Mouse (Mus musculus) MEL (cell line): ENCODE measurements around the gene Mcu. TPM values are rescaled to one million over a fixed set of nuclear protein-coding genes. Genes with fewer than 3 reads are reported as not detected.

ENCODE experiments used
- DNase-seq: peaks from one replicate; pipeline ENCODE4 v3.0.0; 2011; ENCODE audit warnings: low read depth, low spot score
- H3K27ac ChIP-seq: 2 replicates; pipeline ENCODE4 v1.5.1; 2012; ENCODE audit warnings: low read depth, mild to moderate bottlenecking, control low read depth, low read length, moderate library complexity; ENCODE audit not compliant: control insufficient read depth
- H3K27me3 ChIP-seq, 2 experiments: fragments of 150-350 bp in 1 of 2; sonication (generic) in 1 of 2; 2 replicates each; pipeline ENCODE4 v1.6.1; 2012; ENCODE audit warnings: low read length in 2 of 2, mild to moderate bottlenecking in 2 of 2, improper control_type of control experiment in 1 of 2, moderate library complexity in 1 of 2; ENCODE audit not compliant: insufficient read depth in 2 of 2, control insufficient read depth in 1 of 2
- H3K36me3 ChIP-seq, 2 experiments: 2 replicates each; pipeline ENCODE4 v1.6.1; 2012 to 2014; ENCODE audit warnings: low read length in 2 of 2, improper control_type of control experiment in 1 of 2, inconsistent platforms in 1 of 2, mild to moderate bottlenecking in 1 of 2; ENCODE audit not compliant: insufficient read depth in 2 of 2, control insufficient read depth in 1 of 2
- H3K4me1 ChIP-seq, 2 experiments: fragments of 150-350 bp in 1 of 2; sonication (generic) in 1 of 2; 2 replicates each; pipeline ENCODE4 v1.6.1; 2012; ENCODE audit warnings: low read length in 2 of 2, improper control_type of control experiment in 1 of 2, mild to moderate bottlenecking in 1 of 2; ENCODE audit not compliant: insufficient read depth in 2 of 2, control insufficient read depth in 1 of 2
- H3K4me3 ChIP-seq, 2 experiments: fragments of 150-350 bp in 1 of 2; sonication (generic) in 1 of 2; 2 replicates each; pipeline ENCODE4 v1.5.1; 2012; ENCODE audit warnings: low read depth in 2 of 2, low read length in 2 of 2, mild to moderate bottlenecking in 2 of 2, moderate library complexity in 2 of 2, control low read depth in 1 of 2, improper control_type of control experiment in 1 of 2; ENCODE audit not compliant: control insufficient read depth in 1 of 2, insufficient read depth in 1 of 2
- H3K79me2 ChIP-seq: 2 replicates; pipeline ENCODE4 v1.6.1; 2012; ENCODE audit warnings: mild to moderate bottlenecking, low read length, moderate library complexity; ENCODE audit not compliant: control insufficient read depth, poor library complexity, insufficient read depth
- H3K9ac ChIP-seq: 2 replicates; pipeline ENCODE4 v1.6.1; 2012; ENCODE audit warnings: low read depth, mild to moderate bottlenecking, control low read depth, low read length, moderate library complexity; ENCODE audit not compliant: control insufficient read depth, poor library complexity, severe bottlenecking
- H3K9me3 ChIP-seq: fragments of 150-350 bp; sonication (generic); replicated peaks from 2 replicates; pipeline ENCODE4 v1.6.1; 2012; ENCODE audit warnings: mild to moderate bottlenecking, low read length, improper control_type of control experiment, moderate library complexity; ENCODE audit not compliant: insufficient read depth
- BHLHE40 ChIP-seq: IDR thresholded peaks from 2 replicates; pipeline ENCODE4 v1.6.1; 2012; ENCODE audit warnings: low read depth, mild to moderate bottlenecking, inconsistent platforms, low read length, improper control_type of control experiment, borderline replicate concordance
- CTCF ChIP-seq, 3 experiments: IDR thresholded peaks in 2 of 3; conservative IDR thresholded peaks in 1 of 3; 2 replicates each; pipeline ENCODE4 v1.5.1; 2011 to 2012; ENCODE audit warnings: low read length in 3 of 3, low read depth in 2 of 3, mild to moderate bottlenecking in 2 of 3, improper control_type of control experiment in 1 of 3, inconsistent platforms in 1 of 3, mixed read lengths in 1 of 3, moderate library complexity in 1 of 3; ENCODE audit not compliant: control insufficient read depth in 1 of 3, insufficient read depth in 1 of 3, poor library complexity in 1 of 3, severe bottlenecking in 1 of 3
- E2F4 ChIP-seq: IDR thresholded peaks from 2 replicates; pipeline ENCODE4 v1.6.1; 2011; ENCODE audit warnings: low read depth, low read length, improper control_type of control experiment, borderline replicate concordance
- ELF1 ChIP-seq: IDR thresholded peaks from 2 replicates; pipeline ENCODE4 v1.6.1; 2014; ENCODE audit warnings: low read depth, mild to moderate bottlenecking, inconsistent platforms, low read length, improper control_type of control experiment, moderate library complexity
- EP300 ChIP-seq, 2 experiments: IDR thresholded peaks; 2 replicates each; pipeline ENCODE4 v1.6.1; 2011; ENCODE audit warnings: improper control_type of control experiment in 2 of 2, low read length in 2 of 2, low read depth in 1 of 2, mild to moderate bottlenecking in 1 of 2
- GABPA ChIP-seq: IDR thresholded peaks from 2 replicates; pipeline ENCODE4 v1.6.1; 2012; ENCODE audit warnings: low read depth, mild to moderate bottlenecking, inconsistent platforms, low read length, improper control_type of control experiment, moderate library complexity
- GATA1 ChIP-seq: IDR thresholded peaks from 2 replicates; pipeline ENCODE4 v1.6.1; 2011; ENCODE audit warnings: low read depth, low read length, improper control_type of control experiment
- MEF2A ChIP-seq: IDR thresholded peaks from 2 replicates; pipeline ENCODE4 v1.6.1; 2014; ENCODE audit warnings: low read depth, mild to moderate bottlenecking, inconsistent platforms, low read length, improper control_type of control experiment; ENCODE audit not compliant: poor library complexity, insufficient replicate concordance, severe bottlenecking; ENCODE audit errors: extremely low read depth
- MXI1 ChIP-seq: IDR thresholded peaks from 2 replicates; pipeline ENCODE4 v1.6.1; 2011; ENCODE audit warnings: mild to moderate bottlenecking, low read depth, low read length, improper control_type of control experiment
- MYB ChIP-seq: IDR thresholded peaks from 2 replicates; pipeline ENCODE4 v1.6.1; 2011; ENCODE audit warnings: mild to moderate bottlenecking, low read depth, low read length, improper control_type of control experiment
- NELFE ChIP-seq: IDR thresholded peaks from 2 replicates; pipeline ENCODE4 v1.6.1; 2011; ENCODE audit warnings: low read depth, low read length, improper control_type of control experiment
- POLR2AphosphoS5 ChIP-seq: IDR thresholded peaks from 2 replicates; pipeline ENCODE4 v1.6.1; 2012; ENCODE audit warnings: low read depth, borderline replicate concordance, mild to moderate bottlenecking, inconsistent platforms, low read length, moderate library complexity, mixed read lengths
- RAD21 ChIP-seq: IDR thresholded peaks from 2 replicates; pipeline ENCODE4 v1.6.1; 2011; ENCODE audit warnings: mild to moderate bottlenecking, low read depth, low read length, improper control_type of control experiment
- RCOR1 ChIP-seq: IDR thresholded peaks from 2 replicates; pipeline ENCODE4 v1.6.1; 2012; ENCODE audit warnings: low read depth, mild to moderate bottlenecking, inconsistent platforms, low read length, improper control_type of control experiment
- SMC3 ChIP-seq: IDR thresholded peaks from 2 replicates; pipeline ENCODE4 v1.6.1; 2011; ENCODE audit warnings: low read depth, low read length, improper control_type of control experiment
- TAL1 ChIP-seq: IDR thresholded peaks from 2 replicates; pipeline ENCODE4 v1.6.1; 2012; ENCODE audit warnings: mild to moderate bottlenecking, inconsistent platforms, low read length, moderate library complexity, mixed read lengths
- TBP ChIP-seq: IDR thresholded peaks from 2 replicates; pipeline ENCODE4 v1.8.0; 2011; ENCODE audit warnings: low read depth, low read length, improper control_type of control experiment
- USF2 ChIP-seq, 2 experiments: IDR thresholded peaks; 2 replicates each; pipeline ENCODE4 v1.6.1; 2011 to 2012; ENCODE audit warnings: improper control_type of control experiment in 2 of 2, low read length in 2 of 2, borderline replicate concordance in 1 of 2, inconsistent platforms in 1 of 2, low read depth in 1 of 2, mild to moderate bottlenecking in 1 of 2; ENCODE audit not compliant: insufficient read depth in 1 of 2
- ZKSCAN1 ChIP-seq: IDR thresholded peaks from 2 replicates; pipeline ENCODE4 v1.6.1; 2012; ENCODE audit warnings: low read depth, mild to moderate bottlenecking, inconsistent platforms, low read length, improper control_type of control experiment, moderate library complexity
- ZNF384 ChIP-seq: IDR thresholded peaks from 2 replicates; pipeline ENCODE4 v1.6.1; 2012; ENCODE audit warnings: low read depth, mild to moderate bottlenecking, inconsistent platforms, low read length, improper control_type of control experiment
- polyA plus RNA-seq, 2 experiments: library from polyadenylated mRNA; stranded (reverse) in 1 of 2; unstranded in 1 of 2; fragments of >175 nt in 1 of 2; fragments of >200 nt in 1 of 2; gene quantifications; 2 replicates each; pipeline versions ENCODE4 v1.2.1 to v1.2.4; 2012; ENCODE audit warnings: low replicate concordance in 2 of 2, low read depth in 1 of 2; ENCODE audit not compliant: insufficient read length in 2 of 2, insufficient read depth in 1 of 2, missing spikeins in 1 of 2
- total RNA-seq: library from RNA; depleted of rRNA; stranded (reverse); fragments of 300-350 nt; gene quantifications from 2 replicates; pipeline ENCODE4 v1.2.3, GENCODE M21; 2012

Gene Mcu
- total and polyA plus RNA-seq, 3 experiments = 7.7 to 9.4 TPM; not detected in 1

DNA sequence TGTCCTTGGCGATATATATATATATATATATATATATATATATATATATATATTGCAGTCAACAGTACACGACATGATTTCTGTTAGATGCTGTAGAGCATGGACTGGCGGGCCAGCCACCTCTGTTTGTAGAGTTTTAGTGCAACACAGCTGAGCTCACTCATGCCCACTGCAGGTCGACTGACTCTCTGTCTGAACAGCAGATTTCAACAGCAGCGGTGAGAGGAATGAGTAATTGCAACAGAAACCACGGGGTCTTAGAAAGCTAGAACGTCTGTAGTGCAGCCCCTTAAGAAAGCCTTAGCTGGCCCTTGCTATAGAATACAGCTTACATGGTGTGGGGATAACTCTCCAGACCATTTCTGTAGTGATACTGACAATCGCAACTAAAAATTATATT, 121.6 kb downstream of the Mcu start:
- Histone ChIP-seq H3K9me3 (no peaks in the 10 kb centered on the region), H3K27me3 (no peaks in the 10 kb centered on the region), H3K4me3 (no peak overlapping the region), H3K4me1 (no peaks in the 10 kb centered on the region), H3K9ac (no peak overlapping the region), H3K36me3 (no peaks in the 10 kb centered on the region), H3K79me2 (no peaks in the 10 kb centered on the region), H3K27ac (no peak overlapping the region)
- TF ChIP-seq MXI1 (no peak), GATA1 (no peak), NELFE (no peak), CTCF (IDR thresholded peaks at IDR 0.05 in 2 of 3, conservative IDR thresholded peaks at IDR 0.05 in 1 of 3; ENCODE audit: control insufficient read depth in 1 of 3, insufficient read depth in 1 of 3, low read depth in 2 of 3, low read length in 3 of 3, poor library complexity in 1 of 3, severe bottlenecking in 1 of 3) (no peak), GABPA (no peak), RCOR1 (no peak), ZNF384 (no peak), USF2 (IDR thresholded peaks at IDR 0.05; ENCODE audit: borderline replicate concordance in 1 of 2, insufficient read depth in 1 of 2, low read depth in 1 of 2, low read length in 2 of 2) (no peak), MEF2A (no peak), POLR2AphosphoS5 (no peak), ZKSCAN1 (no peak), BHLHE40 (no peak)
- no peak for DNase-seq

DNA sequence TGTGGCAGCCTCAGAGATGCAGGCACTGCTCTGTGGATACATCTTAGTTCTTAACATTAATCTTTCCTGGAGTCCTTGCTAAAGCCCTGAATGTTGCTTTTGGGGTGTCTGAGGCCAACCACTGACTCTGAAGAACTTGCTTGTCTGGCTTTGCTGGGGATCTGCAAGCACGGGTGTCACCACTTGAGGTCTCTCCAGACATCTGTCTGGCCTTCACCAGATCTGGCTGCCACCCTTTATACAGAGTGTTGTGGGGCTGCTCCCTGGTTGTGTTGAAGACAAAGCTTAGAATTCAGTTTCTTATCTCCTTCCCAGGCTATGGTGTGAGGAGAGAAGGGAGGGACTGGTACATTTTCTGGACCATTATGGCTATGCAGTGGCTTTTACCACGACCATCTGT, 122.4 kb downstream of the Mcu start:
- Histone ChIP-seq H3K4me3 (no peak overlapping the region), H3K27me3 (no peaks in the 10 kb centered on the region), H3K9me3 (no peaks in the 10 kb centered on the region), H3K79me2 (no peaks in the 10 kb centered on the region), H3K27ac (no peak overlapping the region), H3K4me1 (no peaks in the 10 kb centered on the region), H3K9ac (no peak overlapping the region), H3K36me3 (no peaks in the 10 kb centered on the region)
- DNase-seq = no peak
- peak; percentile 31; the same call in 1 of the 2 replicates for TF ChIP-seq SMC3
- TF ChIP-seq CTCF (IDR thresholded peaks at IDR 0.05 in 2 of 3, conservative IDR thresholded peaks at IDR 0.05 in 1 of 3; ENCODE audit: control insufficient read depth in 1 of 3, insufficient read depth in 1 of 3, low read depth in 2 of 3, low read length in 3 of 3, poor library complexity in 1 of 3, severe bottlenecking in 1 of 3) = peak in 1 of 3 experiments; percentile 16; a peak in 1 of 6 replicates
- peak; percentile 18 for TF ChIP-seq RAD21
- TF ChIP-seq MYB = no peak

DNA sequence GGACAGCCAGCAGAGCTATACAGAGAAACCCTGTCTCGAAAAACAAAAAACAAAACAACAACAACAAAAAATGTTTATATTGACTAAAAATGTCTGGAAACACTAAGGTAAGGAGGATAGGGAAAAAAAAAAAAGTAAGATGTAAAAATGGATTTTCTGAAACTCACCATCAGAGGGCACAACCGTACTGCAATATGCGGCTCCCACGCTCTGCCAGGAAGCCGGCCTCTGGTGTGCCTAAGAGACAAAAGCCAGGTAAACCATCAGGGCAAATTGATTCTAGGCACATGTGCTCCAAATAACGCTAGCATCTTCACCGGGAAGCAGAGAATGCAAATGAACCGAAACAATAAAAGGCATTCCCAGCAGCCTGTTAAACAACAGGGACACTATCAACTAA, 125.6 kb downstream of the Mcu start:
- no peaks in the 10 kb centered on the region for H3K4me1 ChIP-seq
- no peaks in the 10 kb centered on the region for H3K9me3 ChIP-seq
- H3K36me3 ChIP-seq = no peaks in the 10 kb centered on the region
- no peaks in the 10 kb centered on the region for H3K27me3 ChIP-seq
- no peak overlapping the region for H3K27ac ChIP-seq
- H3K4me3 ChIP-seq = no peak overlapping the region
- H3K79me2 ChIP-seq = no peaks in the 10 kb centered on the region
- TF ChIP-seq SMC3 = peak; percentile 40
- TF ChIP-seq CTCF (IDR thresholded peaks at IDR 0.05 in 2 of 3, conservative IDR thresholded peaks at IDR 0.05 in 1 of 3; ENCODE audit: control insufficient read depth in 1 of 3, insufficient read depth in 1 of 3, low read depth in 2 of 3, low read length in 3 of 3, poor library complexity in 1 of 3, severe bottlenecking in 1 of 3) = peak in 2 of 3 experiments; percentile 15 to 42; a peak in 2 of 6 replicates
- TF ChIP-seq RAD21 = peak; percentile 47
- no peak for TF ChIP-seq E2F4
- no peak for TF ChIP-seq ELF1
- no peak for TF ChIP-seq TBP
- no peak for TF ChIP-seq TAL1
- no peak for TF ChIP-seq EP300 (IDR thresholded peaks at IDR 0.05; ENCODE audit: low read depth in 1 of 2, low read length in 2 of 2)
- peak; percentile 40; the same call in 1 of the 2 replicates for TF ChIP-seq ZNF384
- DNase-seq = peak; percentile 13
- H3K9ac ChIP-seq = no peak overlapping the region
